Mouse (Mus musculus) midbrain, embryonic 10.5 days (tissue): ENCODE data around the gene Pld4. TPM values are rescaled to one million over a fixed set of nuclear protein-coding genes. Genes with fewer than 3 reads are reported as not detected.

Source experiments
- DNase-seq: peaks from one replicate; pipeline ENCODE4 v3.0.0-alpha.2; 2017; ENCODE audit warnings: low spot score
- H3K27ac ChIP-seq: fragments of 300-500 bp; sonication (generic); replicated peaks from 2 replicates; pipeline ENCODE4 v1.5.1; 2016; ENCODE audit warnings: mild to moderate bottlenecking
- H3K27me3 ChIP-seq: fragments of 300-500 bp; sonication (generic); 2 replicates; pipeline ENCODE4 v1.6.1; 2016; ENCODE audit warnings: low read depth, mild to moderate bottlenecking; ENCODE audit not compliant: poor library complexity, severe bottlenecking
- H3K36me3 ChIP-seq: fragments of 300-500 bp; sonication (generic); 2 replicates; pipeline ENCODE4 v1.6.1; 2016; ENCODE audit warnings: mild to moderate bottlenecking, moderate library complexity
- H3K4me1 ChIP-seq: fragments of 300-500 bp; sonication (generic); 2 replicates; pipeline ENCODE4 v1.6.1; 2016
- H3K4me3 ChIP-seq: fragments of 300-500 bp; sonication (generic); 2 replicates; pipeline ENCODE4 v1.5.1; 2016; ENCODE audit warnings: mild to moderate bottlenecking, moderate library complexity
- H3K9me3 ChIP-seq: fragments of 300-500 bp; sonication (generic); replicated peaks from 2 replicates; pipeline ENCODE4 v1.6.1; 2016; ENCODE audit warnings: mild to moderate bottlenecking
- WGBS: fragments of 180-500 bp; shearing (Covaris S2); methylation state at CpG from one replicate; pipeline ENCODE4 v1.1.7; 2016; 5-methylcytosine and 5-hydroxymethylcytosine counted together
- polyA plus RNA-seq: library from polyadenylated mRNA; unstranded; fragments of >200 nt; fragmentation: Nextera tagmentation; extraction: Ambion mirVana; gene quantifications from 2 replicates; pipeline ENCODE4 v1.2.1, GENCODE M21; 2016

Pld4 gene
- polyA plus RNA-seq, 1 experiment from 2014 or later = 3.7 TPM

- no peak overlapping the region for H3K4me3 ChIP-seq
- peaks cover 31% of the 10 kb centered on the region for H3K4me1 ChIP-seq
- WGBS = 64% methylated on average over 25 of the region's 25 CpGs
- H3K9me3 ChIP-seq = no peaks in the 10 kb centered on the region
- H3K36me3 ChIP-seq = peaks cover 13% of the 10 kb centered on the region
- peak; percentile 77 for DNase-seq
- H3K27me3 ChIP-seq = no peaks in the 10 kb centered on the region
- H3K27ac ChIP-seq = peak overlapping the region; percentile 75
Observed at GRCm38 (mm10) chr12:112743168-112743975, 17.1 kb upstream of the Pld4 start.

GRCm38 (mm10) chr12:112744211-112744610 lies 16.2 kb upstream of the Pld4 start:
- 0 out of 2 replicates have a peak overlapping the region, but pooled peaks have one; percentile 17 for H3K27ac ChIP-seq

GRCm38 (mm10) chr12:112744891-112745580 lies 15.4 kb upstream of the Pld4 start:
- Histone ChIP-seq H3K9me3 (no peaks in the 10 kb centered on the region), H3K27me3 (no peaks in the 10 kb centered on the region), H3K36me3 (no peaks in the 10 kb centered on the region; the same call in 1 of the 2 replicates), H3K4me1 (peaks cover 31% of the 10 kb centered on the region), H3K4me3 (no peak overlapping the region), H3K27ac (peak overlapping the region; percentile 35)
- 91% methylated on average over 10 of the region's 10 CpGs for WGBS
- no peak for DNase-seq

More at GRCm38 (mm10) chr12:112744211-112744610, 16.2 kb upstream of the Pld4 start:
- Histone ChIP-seq H3K4me3 (no peak overlapping the region), H3K27me3 (no peaks in the 10 kb centered on the region), H3K36me3 (peaks cover 4% of the 10 kb centered on the region), H3K9me3 (no peaks in the 10 kb centered on the region), H3K4me1 (peaks cover 31% of the 10 kb centered on the region)
- no peak for DNase-seq
- 84% methylated on average over 11 of the region's 11 CpGs for WGBS

GRCm38 (mm10) chr12:112745716-112746115 lies 14.7 kb upstream of the Pld4 start:
- Histone ChIP-seq H3K4me3 (no peak overlapping the region), H3K4me1 (peaks cover 31% of the 10 kb centered on the region), H3K36me3 (no peaks in the 10 kb centered on the region; the same call in 1 of the 2 replicates), H3K9me3 (no peaks in the 10 kb centered on the region), H3K27ac (peak overlapping the region; percentile 35; the same call in 1 of the 2 replicates), H3K27me3 (no peaks in the 10 kb centered on the region)
- 86% methylated on average over 10 of the region's 10 CpGs for WGBS
- DNase-seq = no peak

- Histone ChIP-seq H3K4me1 (peaks cover 34% of the 10 kb centered on the region), H3K27me3 (no peaks in the 10 kb centered on the region), H3K9me3 (no peaks in the 10 kb centered on the region), H3K36me3 (no peaks in the 10 kb centered on the region; the same call in 1 of the 2 replicates), H3K27ac (peak overlapping the region; percentile 87), H3K4me3 (no peak overlapping the region)
- no peak for DNase-seq
- WGBS = 86% methylated on average over 4 of the region's 4 CpGs
Observed at GRCm38 (mm10) chr12:112746461-112746807, 14.0 kb upstream of the Pld4 start.

- H3K36me3 ChIP-seq = no peaks in the 10 kb centered on the region; the same call in 1 of the 2 replicates
- peak; percentile 56 for DNase-seq
- peak overlapping the region; percentile 87 for H3K27ac ChIP-seq
- H3K4me3 ChIP-seq = peak overlapping the region; percentile 24
- no peaks in the 10 kb centered on the region for H3K27me3 ChIP-seq
- H3K9me3 ChIP-seq = no peaks in the 10 kb centered on the region
- WGBS = 21% methylated on average over 10 of the region's 10 CpGs
- H3K4me1 ChIP-seq = peaks cover 34% of the 10 kb centered on the region
Observed at GRCm38 (mm10) chr12:112746808-112747605, 13.4 kb upstream of the Pld4 start.

GRCm38 (mm10) chr12:112747606-112747970 lies 12.9 kb upstream of the Pld4 start:
- Histone ChIP-seq H3K36me3 (no peaks in the 10 kb centered on the region; the same call in 1 of the 2 replicates), H3K4me1 (peaks cover 34% of the 10 kb centered on the region), H3K9me3 (no peaks in the 10 kb centered on the region), H3K27me3 (no peaks in the 10 kb centered on the region), H3K27ac (peak overlapping the region; percentile 87), H3K4me3 (no peak overlapping the region)
- no peak for DNase-seq
- 82% methylated on average over 8 of the region's 8 CpGs for WGBS

GRCm38 (mm10) chr12:112750976-112751375 lies 9.5 kb upstream of the Pld4 start:
- Histone ChIP-seq H3K27me3 (no peaks in the 10 kb centered on the region), H3K4me3 (no peak overlapping the region), H3K36me3 (no peaks in the 10 kb centered on the region), H3K27ac (no peak overlapping the region), H3K9me3 (no peaks in the 10 kb centered on the region), H3K4me1 (peaks cover 18% of the 10 kb centered on the region)
- DNase-seq = no peak
- 88% methylated on average over 12 of the region's 12 CpGs for WGBS

- Histone ChIP-seq H3K27ac (no peak overlapping the region), H3K27me3 (no peaks in the 10 kb centered on the region), H3K9me3 (no peaks in the 10 kb centered on the region), H3K36me3 (no peaks in the 10 kb centered on the region), H3K4me3 (no peak overlapping the region), H3K4me1 (peaks cover 7% of the 10 kb centered on the region)
- 61% methylated on average over 2 of the region's 2 CpGs for WGBS
- DNase-seq = no peak
Observed at GRCm38 (mm10) chr12:112752399-112752798, 8.1 kb upstream of the Pld4 start.

GRCm38 (mm10) chr12:112755900-112756299 lies 4.6 kb upstream of the Pld4 start:
- no peak overlapping the region for H3K4me3 ChIP-seq
- H3K27ac ChIP-seq = no peak overlapping the region
- no peaks in the 10 kb centered on the region for H3K36me3 ChIP-seq
- H3K27me3 ChIP-seq = no peaks in the 10 kb centered on the region
- WGBS = 84% methylated on average over 4 of the region's 4 CpGs
- H3K4me1 ChIP-seq = 0 out of 2 replicates have a peak, but pooled peaks cover 6% of the 10 kb centered on the region
- no peak for DNase-seq
- H3K9me3 ChIP-seq = 0 out of 2 replicates have a peak, but pooled peaks cover 3% of the 10 kb centered on the region

- DNase-seq = no peak
- H3K27me3 ChIP-seq = no peaks in the 10 kb centered on the region
- H3K4me1 ChIP-seq = 0 out of 2 replicates have a peak, but pooled peaks cover 3% of the 10 kb centered on the region
- H3K4me3 ChIP-seq = no peak overlapping the region
- 0 out of 2 replicates have a peak, but pooled peaks cover 3% of the 10 kb centered on the region for H3K9me3 ChIP-seq
- 87% methylated on average over 5 of the region's 5 CpGs for WGBS
- no peaks in the 10 kb centered on the region for H3K36me3 ChIP-seq
- H3K27ac ChIP-seq = no peak overlapping the region
Observed at GRCm38 (mm10) chr12:112757896-112758295, 2.6 kb upstream of the Pld4 start.

GRCm38 (mm10) chr12:112759471-112759870 lies 984 bp upstream of the Pld4 start:
- 90% methylated on average over 3 of the region's 3 CpGs for WGBS
- Histone ChIP-seq H3K4me1 (0 out of 2 replicates have a peak, but pooled peaks cover 3% of the 10 kb centered on the region), H3K27me3 (no peaks in the 10 kb centered on the region), H3K4me3 (no peak overlapping the region), H3K36me3 (no peaks in the 10 kb centered on the region), H3K27ac (no peak overlapping the region), H3K9me3 (0 out of 2 replicates have a peak, but pooled peaks cover 3% of the 10 kb centered on the region)
- DNase-seq = no peak
